Mouse (Mus musculus): Measurements from ENCODE around the gene Cyp8b1. TPM values are rescaled to one million over a fixed set of nuclear protein-coding genes. Genes with fewer than 3 reads are reported as not detected.

Gene Cyp8b1
- polyA plus RNA-seq, 1 experiment from 2014 or later: not detected

- H3K9ac ChIP-seq (replicated peaks): no peak overlapping the region
- no peaks in the 10 kb centered on the region for H3K36me3 ChIP-seq
- H3K27ac ChIP-seq: no peak overlapping the region
- no peak overlapping the region for H3K4me3 ChIP-seq (replicated peaks)
- 23% methylated on average over 14 of the region's 14 CpGs for WGBS
- H3K4me1 ChIP-seq (replicated peaks): peaks cover 5% of the 10 kb centered on the region; the same call in 1 of the 2 replicates
- peak overlapping the region; percentile 36 for H3K4me2 ChIP-seq (replicated peaks)
- H3K9me3 ChIP-seq: no peaks in the 10 kb centered on the region
- 0 out of 2 replicates have a peak, but pooled peaks cover 4% of the 10 kb centered on the region for H3K27me3 ChIP-seq
- ATAC-seq: no peak
Observed at GRCm38 (mm10) chr9:121880840-121881239, 35.3 kb downstream of the Cyp8b1 start.

- no peak for ATAC-seq
- H3K4me1 ChIP-seq (replicated peaks): peaks cover 5% of the 10 kb centered on the region; the same call in 1 of the 2 replicates
- H3K27me3 ChIP-seq: 0 out of 2 replicates have a peak, but pooled peaks cover 4% of the 10 kb centered on the region
- WGBS: 23% methylated on average over 3 of the region's 3 CpGs
- H3K27ac ChIP-seq: no peak overlapping the region
- H3K4me3 ChIP-seq (replicated peaks): no peak overlapping the region
- H3K4me2 ChIP-seq (replicated peaks): no peak overlapping the region
- H3K36me3 ChIP-seq: no peaks in the 10 kb centered on the region
- no peak overlapping the region for H3K9ac ChIP-seq (replicated peaks)
- no peaks in the 10 kb centered on the region for H3K9me3 ChIP-seq
Observed at GRCm38 (mm10) chr9:121877052-121877740, 38.9 kb downstream of the Cyp8b1 start.

- H3K27me3 ChIP-seq: 0 out of 2 replicates have a peak, but pooled peaks cover 3% of the 10 kb centered on the region
Observed at GRCm38 (mm10) chr9:121873578-121873977, 42.5 kb downstream of the Cyp8b1 start.

DNA sequence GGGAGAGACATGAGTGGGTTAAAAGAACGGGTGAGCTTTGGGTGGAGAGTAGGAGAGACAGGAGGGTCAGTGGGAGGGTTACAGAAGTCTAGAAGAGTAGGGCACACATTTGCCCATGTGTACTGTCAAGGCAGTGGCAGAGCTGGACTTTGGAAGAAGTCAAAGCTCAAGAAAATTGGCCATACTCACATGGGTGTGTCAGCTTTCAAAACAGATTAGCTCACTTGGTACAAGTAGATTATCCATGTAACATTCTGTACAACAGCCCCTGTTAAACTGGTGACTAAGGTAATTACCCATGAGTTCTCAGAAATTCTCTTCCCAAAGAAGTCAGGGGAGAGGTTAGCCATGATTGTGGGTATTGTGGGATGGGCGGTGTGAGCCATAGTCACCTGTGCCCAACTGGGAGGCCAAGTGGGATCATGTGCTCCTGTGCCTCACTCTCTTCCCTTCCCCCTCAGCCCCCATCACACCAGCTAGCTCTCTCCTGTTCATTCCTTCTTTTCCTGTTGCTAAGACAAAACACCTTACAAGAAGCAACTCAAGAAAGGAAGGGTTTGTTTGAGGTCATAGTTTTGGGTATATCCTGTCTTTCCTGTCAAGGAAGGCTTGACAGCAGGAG lies 43.9 kb downstream of the Cyp8b1 start:
- Histone ChIP-seq H3K27ac (no peak overlapping the region), H3K27me3 (no peaks in the 10 kb centered on the region), H3K9ac (replicated peaks) (no peak overlapping the region), H3K9me3 (no peaks in the 10 kb centered on the region), H3K4me1 (replicated peaks) (no peaks in the 10 kb centered on the region), H3K4me3 (replicated peaks) (no peak overlapping the region), H3K4me2 (replicated peaks) (no peak overlapping the region), H3K36me3 (no peaks in the 10 kb centered on the region)
- 89% methylated on average over 2 of the region's 2 CpGs for WGBS
- no peak for ATAC-seq

More at GRCm38 (mm10) chr9:121873578-121873977, 42.5 kb downstream of the Cyp8b1 start:
- Histone ChIP-seq H3K4me2 (replicated peaks) (no peak overlapping the region), H3K9ac (replicated peaks) (no peak overlapping the region), H3K36me3 (no peaks in the 10 kb centered on the region), H3K4me1 (replicated peaks) (no peaks in the 10 kb centered on the region), H3K27ac (no peak overlapping the region), H3K4me3 (replicated peaks) (no peak overlapping the region), H3K9me3 (no peaks in the 10 kb centered on the region)
- ATAC-seq: no peak

- Histone ChIP-seq H3K27me3 (no peaks in the 10 kb centered on the region), H3K4me3 (replicated peaks) (no peak overlapping the region), H3K4me1 (replicated peaks) (peaks cover 3% of the 10 kb centered on the region; the same call in 1 of the 2 replicates), H3K9me3 (no peaks in the 10 kb centered on the region), H3K27ac (0 out of 2 replicates have a peak overlapping the region, but pooled peaks have one; percentile 10), H3K36me3 (no peaks in the 10 kb centered on the region), H3K9ac (replicated peaks) (no peak overlapping the region), H3K4me2 (replicated peaks) (no peak overlapping the region)
- 58% methylated on average over 4 of the region's 4 CpGs for WGBS
- no peak for ATAC-seq
Observed at GRCm38 (mm10) chr9:121869973-121870515, 46.1 kb downstream of the Cyp8b1 start.

GRCm38 (mm10) chr9:121869432-121869831 lies 46.7 kb downstream of the Cyp8b1 start:
- Histone ChIP-seq H3K4me3 (replicated peaks) (no peak overlapping the region), H3K27ac (no peak overlapping the region)
- WGBS: 92% methylated on average over 5 of the region's 5 CpGs

GRCm38 (mm10) chr9:121868236-121868635 lies 47.9 kb downstream of the Cyp8b1 start:
- 91% methylated on average over 6 of the region's 6 CpGs for WGBS

More at GRCm38 (mm10) chr9:121869432-121869831, 46.7 kb downstream of the Cyp8b1 start:
- Histone ChIP-seq H3K36me3 (no peaks in the 10 kb centered on the region), H3K4me1 (replicated peaks) (peaks cover 3% of the 10 kb centered on the region; the same call in 1 of the 2 replicates), H3K9ac (replicated peaks) (no peak overlapping the region), H3K9me3 (no peaks in the 10 kb centered on the region), H3K27me3 (no peaks in the 10 kb centered on the region), H3K4me2 (replicated peaks) (no peak overlapping the region)
- no peak for ATAC-seq

DNA sequence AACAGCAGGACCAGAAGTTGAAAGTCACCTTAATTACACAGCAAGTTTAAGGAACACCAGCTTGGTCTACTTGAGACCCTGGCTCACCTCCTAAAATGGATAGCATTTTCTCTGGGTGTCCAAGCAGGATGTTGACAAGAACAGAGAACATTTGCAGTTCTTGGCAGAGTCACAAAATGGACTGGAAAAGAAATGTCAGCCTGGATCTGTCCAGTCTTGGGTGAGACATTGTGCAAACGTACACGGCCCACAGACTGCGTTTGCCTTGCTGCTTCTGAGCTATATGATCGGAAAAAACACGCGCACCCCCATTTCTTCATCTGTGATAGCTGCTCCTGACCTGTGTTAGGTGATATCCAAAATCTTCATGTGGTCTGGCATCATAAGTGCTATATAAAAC lies 48.5 kb downstream of the Cyp8b1 start:
- no peaks in the 10 kb centered on the region for H3K27me3 ChIP-seq
- H3K9me3 ChIP-seq: no peaks in the 10 kb centered on the region
- ATAC-seq: no peak
- no peak overlapping the region for H3K9ac ChIP-seq (replicated peaks)
- H3K4me1 ChIP-seq (replicated peaks): peaks cover 3% of the 10 kb centered on the region; the same call in 1 of the 2 replicates
- H3K4me2 ChIP-seq (replicated peaks): no peak overlapping the region
- no peak overlapping the region for H3K4me3 ChIP-seq (replicated peaks)
- 93% methylated on average over 6 of the region's 6 CpGs for WGBS
- no peaks in the 10 kb centered on the region for H3K36me3 ChIP-seq
- H3K27ac ChIP-seq: no peak overlapping the region

More at GRCm38 (mm10) chr9:121868236-121868635, 47.9 kb downstream of the Cyp8b1 start:
- Histone ChIP-seq H3K27me3 (no peaks in the 10 kb centered on the region), H3K27ac (no peak overlapping the region), H3K36me3 (no peaks in the 10 kb centered on the region), H3K9me3 (no peaks in the 10 kb centered on the region), H3K4me2 (replicated peaks) (no peak overlapping the region), H3K4me3 (replicated peaks) (no peak overlapping the region), H3K4me1 (replicated peaks) (peaks cover 3% of the 10 kb centered on the region; the same call in 1 of the 2 replicates), H3K9ac (replicated peaks) (no peak overlapping the region)
- ATAC-seq: no peak

GRCm38 (mm10) chr9:121865425-121866008 lies 50.6 kb downstream of the Cyp8b1 start:
- H3K4me2 ChIP-seq (replicated peaks): no peak overlapping the region
- ATAC-seq: no peak
- WGBS: 53% methylated on average over 3 of the region's 3 CpGs
- H3K9ac ChIP-seq (replicated peaks): no peak overlapping the region
- H3K4me3 ChIP-seq (replicated peaks): no peak overlapping the region
- peaks cover 3% of the 10 kb centered on the region; the same call in 1 of the 2 replicates for H3K4me1 ChIP-seq (replicated peaks)
- no peaks in the 10 kb centered on the region for H3K27me3 ChIP-seq
- H3K36me3 ChIP-seq: no peaks in the 10 kb centered on the region
- H3K27ac ChIP-seq: no peak overlapping the region
- no peaks in the 10 kb centered on the region for H3K9me3 ChIP-seq

DNA sequence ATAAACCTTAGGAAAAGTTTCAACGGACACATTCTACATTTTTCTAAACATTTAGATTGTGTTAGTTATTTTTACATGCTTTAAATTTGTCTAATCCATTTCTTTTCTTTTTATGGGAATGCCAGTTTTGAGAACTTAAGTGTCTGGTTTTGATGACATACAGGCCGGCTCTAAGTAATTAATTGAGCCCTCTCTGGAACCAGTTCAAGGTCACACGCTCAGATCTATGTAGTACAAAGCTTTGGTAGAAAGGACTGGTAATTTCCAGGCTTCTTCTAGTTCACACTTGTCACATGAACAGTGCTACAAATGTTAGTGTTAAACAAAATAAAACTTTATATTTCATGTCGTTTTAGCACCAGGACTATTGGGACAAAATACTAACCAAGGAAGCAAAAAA lies 51.3 kb downstream of the Cyp8b1 start:
- WGBS: 74% methylated on average over 4 of the region's 4 CpGs
- Histone ChIP-seq H3K9me3 (no peaks in the 10 kb centered on the region), H3K27ac (no peak overlapping the region), H3K9ac (replicated peaks) (no peak overlapping the region), H3K4me2 (replicated peaks) (no peak overlapping the region), H3K27me3 (no peaks in the 10 kb centered on the region), H3K36me3 (no peaks in the 10 kb centered on the region), H3K4me3 (replicated peaks) (no peak overlapping the region), H3K4me1 (replicated peaks) (peaks cover 3% of the 10 kb centered on the region; the same call in 1 of the 2 replicates)
- no peak for ATAC-seq

Measured in midbrain, embryonic 13.5 days (tissue).